Mouse (Mus musculus) layer of hippocampus, adult 8-10 months (tissue): ENCODE measurements at regions not wholly inside any gene's neighbourhood (a gene's known extent, or its start where the extent isn't known, plus 50 kb on each side); places are given as distances from the start of the nearest gene placed in this dataset.
"Not testable (repeated sequence)": the region's sequence is repeated elsewhere in the genome, so short reads cannot be mapped to it uniquely, and the experiment has no call there.

Source experiments
- DNase-seq, 2 experiments: peaks; one replicate each; pipeline ENCODE4 v3.0.0; 2022; ENCODE audit warnings: low spot score in 2 of 2

DNA sequence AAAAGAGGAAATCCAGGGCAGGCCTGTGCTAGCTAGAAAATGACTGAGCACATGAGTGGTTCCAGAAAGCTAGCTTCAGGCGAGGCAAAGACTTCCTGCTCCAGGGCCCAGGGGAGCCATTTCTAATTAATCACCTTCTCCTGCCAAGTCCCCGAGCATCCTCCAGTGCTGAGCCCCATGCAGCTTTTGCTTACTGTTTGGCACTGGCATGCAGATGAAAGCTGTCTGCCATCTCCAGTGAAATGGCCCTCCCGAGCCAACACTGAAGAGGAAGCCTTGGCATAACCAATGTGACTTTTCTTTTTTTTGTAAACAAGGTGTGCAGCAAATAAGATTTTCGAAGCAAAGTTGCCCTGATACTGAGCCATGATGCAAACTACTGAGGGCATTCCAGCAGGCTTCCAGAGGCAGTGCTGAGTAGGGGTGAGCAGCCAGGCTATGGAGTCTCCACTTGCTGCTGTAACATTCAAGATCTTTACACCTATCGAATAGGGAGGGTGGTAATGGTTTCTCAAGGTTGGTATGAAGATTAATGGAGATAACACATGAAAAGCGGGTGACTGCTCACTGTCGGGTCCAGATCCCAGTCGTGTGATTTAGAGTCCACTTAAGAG lies 125.4 kb upstream of the Immp2l start:
- no peak for DNase-seq

DNA sequence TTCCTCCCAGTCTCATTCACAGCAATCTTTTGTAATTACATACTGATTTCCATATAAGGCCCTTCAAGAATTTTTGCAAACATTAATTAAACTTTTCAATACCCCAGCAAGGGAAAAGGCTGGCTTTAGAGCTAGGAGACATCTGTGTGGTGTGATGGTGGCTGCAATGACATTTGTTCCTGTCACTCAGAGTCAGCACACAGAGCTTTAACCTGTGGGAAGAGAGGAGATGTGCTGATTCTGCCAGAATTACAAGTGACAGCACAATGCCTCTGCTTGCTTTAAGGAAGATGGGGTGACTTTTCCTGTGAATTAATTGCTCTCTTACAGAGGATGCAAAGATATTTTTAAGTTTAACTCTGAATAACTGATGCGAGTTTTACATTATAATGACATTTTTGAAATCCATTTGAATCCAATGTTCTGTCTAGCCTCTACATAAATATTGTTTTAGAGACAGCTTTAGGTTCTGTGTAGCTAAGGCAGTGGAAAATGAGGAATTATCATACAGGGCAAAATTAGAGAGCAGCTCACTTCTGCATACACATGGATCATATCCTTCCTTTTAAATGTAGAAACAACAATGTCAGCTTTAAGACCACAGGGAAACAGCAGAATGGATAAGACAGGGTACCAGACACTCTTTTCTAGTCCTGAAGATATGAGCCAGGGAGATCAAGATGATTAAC lies 118.1 kb upstream of the Immp2l start:
- DNase-seq, result no peak

DNA sequence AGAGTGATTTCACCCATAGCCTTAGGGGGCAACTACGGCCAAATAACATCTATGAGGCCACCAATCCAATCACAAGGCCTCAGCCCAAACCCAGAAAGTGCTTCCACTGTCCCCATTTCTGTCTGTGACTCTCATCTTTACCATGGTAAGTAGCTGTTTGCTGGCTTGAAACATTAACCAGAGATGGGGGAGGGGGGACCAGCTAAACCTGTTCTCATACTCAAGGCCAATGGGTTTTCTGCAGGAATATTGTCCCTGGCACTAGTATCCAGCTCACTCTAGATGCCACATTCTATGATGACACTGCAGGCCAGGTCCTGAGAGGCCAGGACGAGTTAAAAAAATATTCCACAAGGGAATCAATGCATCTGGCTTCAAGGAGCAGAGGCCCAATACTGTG lies 117.1 kb upstream of the Immp2l start:
- no peak for DNase-seq

DNA sequence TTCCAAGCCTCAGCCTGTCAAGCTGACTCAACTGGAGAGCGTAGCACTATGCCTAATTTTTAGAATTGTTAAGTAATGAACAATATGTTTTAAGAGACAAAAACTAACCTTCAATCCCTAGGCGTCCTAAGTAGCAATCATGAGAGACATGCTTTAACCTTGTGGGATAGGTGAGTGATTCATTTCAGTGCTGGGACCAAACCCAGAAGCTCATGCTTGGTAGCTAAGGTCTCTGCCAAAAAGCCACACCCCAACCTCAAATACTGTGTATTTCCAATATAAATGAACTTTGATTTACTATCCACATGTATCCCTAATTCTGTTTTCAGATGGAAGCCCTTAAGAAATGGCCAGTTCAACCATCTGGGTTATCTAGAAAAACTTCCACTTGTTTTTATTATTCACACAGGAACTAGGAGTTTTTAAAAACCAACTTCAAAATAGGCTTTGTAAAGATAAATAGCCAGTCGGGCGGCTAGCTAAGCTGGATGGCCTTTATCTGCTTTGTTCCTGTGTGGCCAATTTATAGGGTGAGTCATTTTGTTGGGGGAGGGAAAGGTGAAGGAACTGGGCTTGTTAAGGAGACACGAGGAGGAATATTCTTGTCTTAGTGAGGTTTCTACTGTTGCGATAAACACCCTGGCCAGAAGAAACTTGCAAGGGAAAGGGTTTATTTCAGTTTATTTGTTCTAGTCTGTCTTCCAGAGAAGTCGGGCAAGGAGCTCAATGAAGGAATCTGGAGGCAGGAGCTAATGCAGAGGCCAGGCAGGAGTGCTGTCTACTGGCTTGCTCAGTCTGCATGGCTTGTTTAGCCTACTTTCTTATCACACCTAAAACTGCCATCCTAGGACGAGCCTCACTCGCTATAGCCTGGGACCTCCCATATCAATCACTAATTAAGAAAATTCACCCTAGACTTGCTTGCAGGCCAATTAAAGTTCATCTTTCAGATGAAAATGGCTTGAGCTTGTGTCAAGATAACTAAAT lies 114.8 kb upstream of the Immp2l start:
- DNase-seq, result no peak

DNA sequence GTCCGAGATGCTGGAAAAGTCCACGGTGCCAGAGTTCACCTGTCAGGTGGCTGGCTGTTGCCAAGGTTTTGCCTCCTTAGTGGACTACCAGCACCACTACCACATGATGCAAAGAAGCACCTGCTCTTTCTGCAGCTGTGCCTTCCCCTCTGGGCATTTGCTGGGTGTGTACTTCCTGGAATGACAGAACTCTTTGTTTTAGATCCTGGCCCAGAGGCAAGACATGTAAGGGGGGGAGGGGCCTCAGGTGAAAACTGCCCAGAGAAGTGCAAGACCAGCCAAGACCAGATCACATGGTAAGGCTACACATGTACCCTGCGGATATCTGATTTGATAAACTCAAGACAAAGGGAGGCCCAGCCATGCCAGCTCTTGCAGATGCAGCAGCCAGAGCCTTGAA lies 106.4 kb upstream of the Immp2l start:
- DNase-seq, result no peak

DNA sequence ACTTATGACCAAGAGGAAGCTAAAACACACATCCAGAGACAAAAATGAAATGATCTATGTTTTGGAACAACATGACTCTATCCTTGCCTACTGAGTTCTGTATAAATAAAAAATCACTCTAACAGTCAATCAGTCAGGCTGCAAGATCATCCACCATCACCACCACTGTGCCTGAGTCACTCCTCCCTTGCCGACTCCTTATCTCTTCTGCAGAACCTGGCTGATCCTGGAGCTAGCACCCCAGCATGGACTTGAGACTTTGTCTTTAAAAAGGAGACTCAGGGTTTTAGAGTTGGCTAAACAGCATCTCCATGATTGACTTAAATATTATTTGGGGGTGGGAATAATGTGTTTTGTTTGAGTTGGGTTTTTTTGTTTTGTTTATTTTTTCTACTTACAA lies 101.9 kb upstream of the Immp2l start:
- DNase-seq, result no peak

DNA sequence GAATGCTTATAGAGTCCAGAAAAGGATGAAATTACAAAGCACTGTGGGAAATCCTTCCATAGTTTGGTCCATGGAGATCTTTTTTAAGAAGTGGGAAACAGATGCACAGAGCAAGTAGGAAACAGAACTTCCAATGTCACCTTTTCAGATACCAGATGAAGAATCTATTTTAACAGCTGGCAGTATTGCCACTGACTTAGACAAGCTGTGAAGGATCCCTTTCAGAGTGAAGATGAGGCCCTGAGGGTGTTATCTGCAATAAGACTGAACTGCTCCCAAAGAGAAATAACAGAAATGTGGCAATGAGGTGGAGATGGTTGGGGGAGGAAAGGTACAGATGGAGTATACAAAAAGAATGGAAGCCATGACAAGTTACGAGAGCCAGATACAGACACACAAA lies 97.2 kb upstream of the Immp2l start:
- no peak for DNase-seq

DNA sequence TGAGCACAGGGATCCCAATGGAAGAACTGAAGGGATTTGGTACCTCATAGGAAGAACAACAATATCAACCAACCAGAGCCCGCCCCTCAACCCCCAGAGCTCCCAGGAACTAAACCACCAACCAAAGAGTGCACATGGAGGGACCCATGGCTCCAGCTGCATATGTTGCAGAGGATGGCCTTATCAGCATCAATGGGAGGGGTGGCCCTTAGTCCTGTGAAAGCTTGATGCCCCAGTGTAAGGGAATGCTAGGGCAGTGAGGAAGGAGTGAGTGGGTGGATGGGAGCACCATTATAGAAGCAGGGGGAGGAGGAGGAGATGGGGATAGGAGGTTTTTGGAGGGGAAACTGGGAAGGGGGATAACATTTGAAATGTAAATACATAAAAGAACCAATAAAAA lies 94.5 kb upstream of the Immp2l start:
- DNase-seq, result not testable (repeated sequence)

DNA sequence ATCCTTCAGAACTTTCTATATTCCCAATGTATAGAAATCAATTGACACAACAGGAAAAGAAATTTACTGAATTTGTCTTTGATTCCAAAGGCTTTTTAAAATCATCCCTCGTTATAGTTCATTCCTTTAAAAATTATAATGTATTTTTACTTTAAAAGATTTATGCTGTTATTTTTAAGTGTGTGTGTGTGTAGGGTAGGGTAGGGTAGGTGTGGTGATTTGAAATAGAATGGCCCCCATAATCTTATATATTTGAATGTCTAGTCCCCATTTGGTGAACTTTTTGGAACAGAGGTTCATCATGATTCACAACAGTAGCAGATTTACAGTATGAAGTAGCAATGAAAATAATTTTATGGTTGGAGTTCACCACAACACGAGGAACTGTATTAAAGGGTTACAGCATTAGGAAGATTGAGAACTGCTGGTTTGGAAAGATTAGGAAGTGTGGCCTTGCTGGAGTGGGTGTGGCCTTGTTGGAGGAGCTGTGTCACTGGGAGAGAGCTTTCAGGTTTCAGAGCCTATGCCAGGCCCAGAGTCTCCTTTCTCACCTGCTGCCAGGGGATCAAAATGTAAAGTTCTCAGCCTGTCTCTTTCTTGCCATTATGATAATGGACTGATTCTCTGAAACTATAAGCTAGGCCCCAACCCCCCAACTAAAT lies 88.7 kb upstream of the Immp2l start:
- no peak for DNase-seq

DNA sequence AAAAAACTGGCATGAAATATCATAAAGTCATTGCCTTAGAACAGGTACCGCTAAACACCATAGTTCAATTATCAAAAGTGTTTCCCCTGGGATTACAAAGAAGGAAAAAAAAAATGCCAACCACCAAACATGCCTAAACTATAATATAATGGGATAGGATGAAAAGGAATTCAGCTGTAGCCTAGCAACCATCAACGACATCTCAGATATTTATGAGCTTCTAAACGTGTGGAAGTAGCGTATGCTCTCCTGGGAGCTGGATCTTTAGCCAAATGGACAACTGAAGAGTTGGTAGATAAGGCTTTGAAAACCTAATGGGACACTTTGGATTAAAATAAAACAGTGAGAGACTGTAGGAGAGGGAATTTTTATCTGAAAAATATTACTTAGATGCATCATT lies 86.9 kb upstream of the Immp2l start:
- DNase-seq, result no peak

DNA sequence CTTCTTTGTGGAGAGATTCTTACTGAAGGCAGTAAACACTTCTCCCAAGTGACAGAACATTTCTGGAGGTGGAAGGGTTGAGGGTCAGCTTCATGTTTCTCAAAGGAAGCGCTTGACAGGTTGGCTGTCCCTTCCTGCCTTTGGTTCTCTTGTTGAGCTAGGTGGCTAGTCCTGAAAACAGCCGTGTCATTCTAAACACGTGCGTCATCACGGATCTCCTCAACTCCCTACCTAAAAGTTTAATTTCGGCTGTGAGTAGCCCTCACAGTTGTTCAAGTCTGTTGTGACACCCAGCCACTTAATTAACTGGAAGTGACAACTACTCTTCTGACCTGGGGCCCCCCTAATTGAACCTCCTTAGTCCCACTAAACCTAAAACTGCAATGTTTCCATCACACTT lies 77.0 kb upstream of the Immp2l start:
- DNase-seq, result no peak

DNA sequence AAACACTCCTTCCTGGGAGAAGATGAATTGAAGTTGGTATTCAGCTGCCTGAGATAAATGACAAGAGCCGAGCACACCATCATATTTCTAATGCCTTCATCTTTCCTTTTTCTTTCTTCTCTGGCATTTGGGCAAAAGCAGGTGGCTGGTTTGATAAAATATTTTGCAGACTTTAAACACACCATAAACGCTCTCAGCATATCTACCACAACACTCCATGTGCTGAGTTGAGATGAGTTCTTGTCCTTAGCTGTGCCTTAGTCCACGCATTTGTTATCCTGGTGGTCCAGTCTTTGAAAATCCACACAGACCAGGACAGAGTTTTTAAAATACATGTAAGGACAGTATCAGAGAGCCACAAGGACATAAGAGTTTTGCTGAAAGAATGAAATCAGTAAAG lies 74.3 kb upstream of the Immp2l start:
- no peak for DNase-seq

DNA sequence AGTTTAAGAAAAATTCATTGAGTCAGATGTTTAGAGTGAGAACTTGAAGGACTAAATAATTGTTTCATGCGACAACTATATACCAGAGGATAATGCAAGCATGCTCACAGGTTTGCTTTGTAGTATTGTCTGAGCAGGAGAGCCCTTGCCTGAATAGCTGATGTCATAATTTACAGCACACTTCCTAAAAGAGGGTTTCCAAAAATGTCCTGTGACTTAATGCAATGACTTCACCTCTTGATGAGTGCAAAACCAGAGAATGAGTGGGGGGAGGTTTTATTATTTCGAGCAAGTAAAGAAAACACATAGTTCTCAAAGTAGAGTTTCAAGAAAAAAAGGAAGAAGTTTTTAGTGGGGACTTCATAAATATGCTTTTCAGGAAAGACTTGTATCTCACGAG lies 65.4 kb upstream of the Immp2l start:
- no peak for DNase-seq

DNA sequence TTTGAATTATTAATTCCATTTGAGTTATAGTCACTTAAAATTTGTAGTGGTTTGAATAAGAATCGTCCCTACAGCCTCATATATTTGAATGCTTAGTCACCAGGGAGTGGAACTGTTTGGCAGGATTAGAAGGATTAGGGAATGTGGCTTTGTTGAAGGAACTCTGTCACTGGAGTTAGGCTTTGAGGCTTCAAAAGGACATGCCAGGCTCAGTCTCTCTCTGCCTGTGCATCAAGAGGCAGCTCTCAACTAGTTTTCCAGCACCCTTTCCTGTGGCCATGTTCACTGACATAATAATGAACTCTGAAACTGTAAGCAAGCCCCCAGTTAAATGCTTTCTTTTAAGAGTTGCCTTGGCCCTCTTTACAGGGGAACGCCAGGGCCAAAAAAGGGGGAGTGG lies 58.9 kb upstream of the Immp2l start:
- no peak for DNase-seq

DNA sequence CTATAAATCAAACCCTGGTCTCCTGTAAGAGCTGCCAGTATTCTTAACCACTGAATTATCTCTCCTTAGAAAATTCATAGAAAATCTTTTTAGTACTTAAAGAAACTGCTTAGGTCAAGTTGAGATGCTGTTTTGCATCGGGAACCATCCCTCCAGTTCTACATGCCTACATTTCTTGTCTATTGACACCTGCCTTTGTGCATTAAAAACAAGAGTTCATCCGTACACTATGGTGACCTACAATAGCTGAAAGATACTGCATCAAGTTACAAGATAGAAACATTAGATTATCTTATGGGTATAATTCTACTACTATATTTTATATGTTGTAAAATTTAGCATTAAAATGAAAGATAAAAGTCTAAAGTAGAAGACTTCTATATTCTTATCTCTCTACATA lies 57.6 kb upstream of the Immp2l start:
- no peak for DNase-seq

DNA sequence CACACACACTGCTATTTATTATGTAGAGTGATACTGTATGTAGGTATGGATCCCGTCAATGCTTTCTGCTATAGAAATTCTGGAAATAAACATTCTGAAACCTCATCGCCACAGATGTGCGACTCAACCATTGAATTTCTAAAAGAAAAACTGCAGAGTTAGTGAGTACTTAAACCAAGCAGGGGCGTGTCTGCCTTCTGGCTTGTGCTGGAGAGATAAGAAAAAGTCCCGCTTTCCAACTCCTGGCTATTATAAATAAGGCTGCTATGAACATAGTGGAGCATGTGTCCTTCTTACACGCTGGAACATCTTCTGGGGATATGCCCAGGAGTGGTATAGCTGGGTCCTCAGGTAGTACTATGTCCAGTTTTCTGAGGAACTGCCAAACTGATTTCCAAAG lies 57.2 kb upstream of the Immp2l start:
- DNase-seq, result not testable (repeated sequence)

DNA sequence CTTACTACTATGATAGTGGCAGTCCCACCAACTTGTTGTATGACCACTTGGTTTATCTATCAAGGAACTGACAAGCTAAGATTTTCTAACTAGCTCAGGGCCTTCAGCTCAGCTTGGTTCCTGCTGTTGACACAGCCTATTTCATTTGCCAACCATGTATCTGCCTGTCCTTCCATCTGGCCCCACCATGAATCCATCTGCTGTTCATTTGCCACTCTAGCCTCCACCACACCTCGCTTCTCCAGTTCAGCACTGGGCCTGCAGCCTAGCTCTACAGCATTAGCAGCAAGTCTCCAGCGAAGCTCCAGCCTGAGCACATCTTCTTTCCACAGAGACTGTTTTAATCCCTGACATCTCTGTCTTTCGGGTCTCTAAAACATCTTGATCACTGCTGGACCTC lies 51.0 kb upstream of the Immp2l start:
- DNase-seq, result peak; percentile 4 to 11
